Mouse (Mus musculus): ENCODE results near the gene Thegl. TPM values are rescaled to one million over a fixed set of nuclear protein-coding genes. Genes with fewer than 3 reads are reported as not detected.
"Not testable (repeated sequence)": the region's sequence is repeated elsewhere in the genome, so short reads cannot be mapped to it uniquely, and the experiment has no call there.

Gene Thegl
- polyA plus RNA-seq, 1 experiment: not detected

GRCm38 (mm10) chr5:77093961-77094360 is 78.1 kb downstream of the Thegl start:
- peaks cover 11% of the 10 kb centered on the region; the same call in 1 of the 2 replicates for H3K27me3 ChIP-seq (ENCODE audit: control insufficient read depth, insufficient read depth, low read length, poor library complexity, severe bottlenecking)
- no peak overlapping the region for H3K4me3 ChIP-seq (ENCODE audit: low read depth, low read length)
- no peaks in the 10 kb centered on the region for H3K4me1 ChIP-seq (ENCODE audit: control insufficient read depth, insufficient read depth, low read length)
- H3K9ac ChIP-seq (ENCODE audit: low read depth, poor library complexity, severe bottlenecking): no peak overlapping the region
- H3K9me3 ChIP-seq (replicated peaks; ENCODE audit: control insufficient read depth, insufficient read depth, low read length, poor library complexity, severe bottlenecking): no peaks in the 10 kb centered on the region
- H3K27ac ChIP-seq (ENCODE audit: insufficient read depth, low read length): no peak overlapping the region
- TF ChIP-seq CTCF (IDR thresholded peaks at IDR 0.05; ENCODE audit: low read depth, low read length): no peak
- TF ChIP-seq EP300 (IDR thresholded peaks at IDR 0.05; ENCODE audit: insufficient read depth, low read depth, low read length): no peak
- no peak for TF ChIP-seq POLR2A (IDR thresholded peaks at IDR 0.05; ENCODE audit: insufficient read depth, low read length)
- H3K36me3 ChIP-seq (ENCODE audit: control insufficient read depth, insufficient read depth, low read length, poor library complexity, severe bottlenecking): no peaks in the 10 kb centered on the region

DNA sequence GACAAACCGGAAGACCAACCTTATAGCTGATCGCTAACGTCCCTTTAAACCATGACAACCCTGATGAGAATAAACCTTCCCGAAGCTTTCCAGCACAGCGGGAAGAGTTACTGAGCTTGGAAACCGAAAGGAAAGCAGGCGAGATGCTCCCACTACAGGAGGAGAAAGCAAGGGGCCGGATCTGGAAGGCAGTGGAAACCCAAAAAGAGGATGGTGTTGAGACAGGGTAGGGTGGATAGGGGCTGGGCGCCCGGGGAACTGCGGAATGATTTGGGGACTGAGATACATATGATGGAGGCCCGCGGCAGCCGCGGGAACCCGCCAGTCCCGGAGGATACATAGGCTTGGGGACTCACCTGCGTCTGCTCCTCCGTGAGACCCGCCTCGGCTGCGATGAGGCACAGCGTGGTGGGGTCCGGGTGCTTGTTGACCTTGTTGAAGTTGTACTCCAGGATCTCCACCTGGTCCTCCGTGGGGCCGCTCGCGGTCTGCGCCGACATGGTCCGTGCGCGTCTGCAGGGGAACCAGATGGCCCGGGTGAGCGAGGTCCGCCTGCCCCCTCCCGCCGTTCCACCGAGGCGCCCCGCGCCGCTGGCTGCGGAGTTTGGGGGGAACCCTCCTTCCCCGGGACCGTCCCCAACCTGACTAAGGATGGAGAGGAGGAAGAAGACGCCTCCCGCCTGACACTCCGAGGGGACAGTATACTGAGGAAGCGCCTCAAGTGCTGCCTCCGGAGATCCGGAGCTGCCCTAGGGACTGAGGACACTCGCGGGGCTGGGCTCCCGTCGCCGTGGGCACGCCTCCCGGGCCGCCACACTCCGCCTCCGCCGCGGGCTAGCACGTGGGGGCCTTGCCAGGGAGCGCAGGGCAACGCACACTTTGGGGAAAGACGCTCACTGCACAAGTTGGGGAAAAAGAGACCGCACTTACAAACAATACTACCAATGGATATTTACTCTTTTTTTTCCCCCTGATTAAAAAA is 79.0 kb downstream of the Thegl start:
- Histone ChIP-seq H3K27me3 (ENCODE audit: control insufficient read depth, insufficient read depth, low read length, poor library complexity, severe bottlenecking) (peaks cover 11% of the 10 kb centered on the region; the same call in 1 of the 2 replicates), H3K4me1 (ENCODE audit: control insufficient read depth, insufficient read depth, low read length) (no peaks in the 10 kb centered on the region)
- no peak for TF ChIP-seq POLR2A (IDR thresholded peaks at IDR 0.05; ENCODE audit: insufficient read depth, low read length)
- TF ChIP-seq CTCF (IDR thresholded peaks at IDR 0.05; ENCODE audit: low read depth, low read length): no peak
- TF ChIP-seq EP300 (IDR thresholded peaks at IDR 0.05; ENCODE audit: insufficient read depth, low read depth, low read length): no peak

GRCm38 (mm10) chr5:77096194-77096593 is 80.4 kb downstream of the Thegl start:
- H3K9ac ChIP-seq (ENCODE audit: low read depth, poor library complexity, severe bottlenecking); H3K4me1 ChIP-seq (ENCODE audit: control insufficient read depth, insufficient read depth, low read length); H3K27ac ChIP-seq (ENCODE audit: insufficient read depth, low read length); H3K9me3 ChIP-seq (replicated peaks; ENCODE audit: control insufficient read depth, insufficient read depth, low read length, poor library complexity, severe bottlenecking); H3K4me3 ChIP-seq (ENCODE audit: low read depth, low read length); H3K36me3 ChIP-seq (ENCODE audit: control insufficient read depth, insufficient read depth, low read length, poor library complexity, severe bottlenecking): not testable (repeated sequence)
- peaks cover 11% of the 10 kb centered on the region; the same call in 1 of the 2 replicates for H3K27me3 ChIP-seq (ENCODE audit: control insufficient read depth, insufficient read depth, low read length, poor library complexity, severe bottlenecking)

More for the DNA sequence above, 79.0 kb downstream of the Thegl start:
- peak overlapping the region; percentile 59 for H3K4me3 ChIP-seq (ENCODE audit: low read depth, low read length)
- no peaks in the 10 kb centered on the region for H3K36me3 ChIP-seq (ENCODE audit: control insufficient read depth, insufficient read depth, low read length, poor library complexity, severe bottlenecking)
- H3K9ac ChIP-seq (ENCODE audit: low read depth, poor library complexity, severe bottlenecking): peak overlapping the region; percentile 11
- H3K27ac ChIP-seq (ENCODE audit: insufficient read depth, low read length): no peak overlapping the region
- H3K9me3 ChIP-seq (replicated peaks; ENCODE audit: control insufficient read depth, insufficient read depth, low read length, poor library complexity, severe bottlenecking): no peaks in the 10 kb centered on the region

DNA sequence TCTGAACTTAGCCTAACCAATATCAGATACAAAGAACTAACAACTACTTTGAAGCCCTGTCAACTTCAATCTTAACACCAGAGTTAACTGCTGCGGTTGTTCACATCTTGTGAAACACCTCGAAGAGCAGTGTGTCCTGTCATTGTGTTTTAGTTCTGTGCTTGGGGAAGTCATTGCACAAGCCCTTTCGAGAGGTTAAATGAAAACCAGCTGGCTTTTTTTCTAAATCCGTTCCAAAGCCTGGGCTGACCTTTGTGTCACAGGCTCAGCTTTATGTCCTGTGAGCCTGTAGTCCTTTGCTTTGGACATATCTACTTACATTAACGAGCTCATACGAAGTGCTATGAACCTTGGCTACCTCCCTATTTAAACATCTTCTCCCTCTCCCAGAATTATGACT is 81.9 kb downstream of the Thegl start:
- TF ChIP-seq EP300 (IDR thresholded peaks at IDR 0.05; ENCODE audit: insufficient read depth, low read depth, low read length) (no peak), POLR2A (IDR thresholded peaks at IDR 0.05; ENCODE audit: insufficient read depth, low read length) (no peak), CTCF (IDR thresholded peaks at IDR 0.05; ENCODE audit: low read depth, low read length) (no peak)
- Histone ChIP-seq H3K27me3 (ENCODE audit: control insufficient read depth, insufficient read depth, low read length, poor library complexity, severe bottlenecking) (peaks cover 11% of the 10 kb centered on the region; the same call in 1 of the 2 replicates), H3K27ac (ENCODE audit: insufficient read depth, low read length) (no peak overlapping the region)

DNA sequence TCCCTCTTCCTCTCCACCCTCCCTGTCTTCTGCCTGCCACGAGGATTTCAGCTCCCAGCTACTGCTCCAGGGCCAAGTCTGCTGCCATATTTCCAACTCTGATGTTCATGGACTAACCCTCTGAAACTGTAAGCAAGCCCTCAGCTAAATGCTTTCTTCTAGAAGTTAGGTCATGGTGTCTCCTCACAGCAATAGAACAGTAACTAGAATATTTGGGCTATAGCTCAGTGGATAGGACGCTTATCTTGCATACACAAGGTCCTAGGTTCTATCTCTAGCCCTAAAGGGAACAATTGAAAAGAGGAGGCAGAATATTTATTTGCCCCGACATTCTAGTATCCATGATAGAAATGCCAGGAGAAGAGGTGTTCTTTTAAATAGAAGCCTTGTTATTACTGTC is 83.1 kb downstream of the Thegl start:
- Histone ChIP-seq H3K9ac (ENCODE audit: low read depth, poor library complexity, severe bottlenecking) (no peak overlapping the region), H3K36me3 (ENCODE audit: control insufficient read depth, insufficient read depth, low read length, poor library complexity, severe bottlenecking) (no peaks in the 10 kb centered on the region), H3K9me3 (replicated peaks; ENCODE audit: control insufficient read depth, insufficient read depth, low read length, poor library complexity, severe bottlenecking) (no peaks in the 10 kb centered on the region), H3K4me1 (ENCODE audit: control insufficient read depth, insufficient read depth, low read length) (no peaks in the 10 kb centered on the region), H3K27me3 (ENCODE audit: control insufficient read depth, insufficient read depth, low read length, poor library complexity, severe bottlenecking) (peaks cover 8% of the 10 kb centered on the region; the same call in 1 of the 2 replicates), H3K4me3 (ENCODE audit: low read depth, low read length) (no peak overlapping the region), H3K27ac (ENCODE audit: insufficient read depth, low read length) (no peak overlapping the region)
- TF ChIP-seq CTCF (IDR thresholded peaks at IDR 0.05; ENCODE audit: low read depth, low read length) (no peak), POLR2A (IDR thresholded peaks at IDR 0.05; ENCODE audit: insufficient read depth, low read length) (no peak), EP300 (IDR thresholded peaks at IDR 0.05; ENCODE audit: insufficient read depth, low read depth, low read length) (no peak)

More for the DNA sequence above, 81.9 kb downstream of the Thegl start:
- H3K9ac ChIP-seq (ENCODE audit: low read depth, poor library complexity, severe bottlenecking): no peak overlapping the region
- no peaks in the 10 kb centered on the region for H3K36me3 ChIP-seq (ENCODE audit: control insufficient read depth, insufficient read depth, low read length, poor library complexity, severe bottlenecking)
- H3K4me1 ChIP-seq (ENCODE audit: control insufficient read depth, insufficient read depth, low read length): no peaks in the 10 kb centered on the region
- H3K9me3 ChIP-seq (replicated peaks; ENCODE audit: control insufficient read depth, insufficient read depth, low read length, poor library complexity, severe bottlenecking): no peaks in the 10 kb centered on the region
- H3K4me3 ChIP-seq (ENCODE audit: low read depth, low read length): no peak overlapping the region

Data from ES-Bruce4 (cell line).